Mouse (Mus musculus) testis, adult 2 months (tissue): ENCODE data around the gene Spata5.

ENCODE experiments used
- CTCF ChIP-seq: fragments of 200-500 bp; IDR thresholded peaks from 2 replicates; pipeline ENCODE4 v1.5.1; 2012; ENCODE audit warnings: low read depth, mild to moderate bottlenecking, inconsistent platforms, low read length, moderate library complexity; ENCODE audit not compliant: control insufficient read depth, insufficient read depth, insufficient replicate concordance
- POLR2A ChIP-seq: fragments of 200-500 bp; IDR thresholded peaks from 2 replicates; pipeline ENCODE4 v1.6.1; 2012; ENCODE audit warnings: low read depth, mild to moderate bottlenecking, inconsistent platforms, low read length, moderate library complexity; ENCODE audit not compliant: control insufficient read depth

DNA sequence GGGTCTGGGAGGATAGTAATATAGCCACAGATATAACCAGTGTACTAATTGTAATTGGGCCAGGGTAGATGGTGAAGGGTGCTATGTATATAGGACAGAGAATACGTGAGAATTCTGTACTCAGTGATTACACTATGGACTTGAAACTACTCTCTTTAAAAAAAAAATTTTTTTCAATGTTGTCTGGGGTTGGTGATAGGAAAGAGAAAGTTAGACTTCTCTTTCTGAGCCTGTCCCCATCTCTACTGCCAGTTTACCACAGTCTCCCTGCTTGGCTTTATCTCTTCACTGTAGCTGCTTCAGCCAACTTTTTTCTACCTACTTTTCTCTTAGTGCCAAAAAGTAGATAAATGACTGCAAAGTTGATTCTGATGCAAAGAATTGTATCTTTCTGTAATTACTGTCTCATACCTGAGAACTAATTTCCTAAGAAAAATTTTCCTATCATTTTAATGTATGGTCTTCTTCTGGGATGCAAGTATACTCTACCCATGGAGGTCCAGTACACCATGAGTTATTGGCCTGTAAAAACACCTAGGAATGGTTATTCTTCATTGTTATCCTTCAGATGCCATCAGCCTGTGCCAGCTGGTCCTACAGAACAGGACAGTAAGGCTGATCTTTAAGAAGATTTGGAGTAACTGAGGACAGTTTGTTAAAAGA is 133.8 kb downstream of the Spata5 start:
- no peak for TF ChIP-seq CTCF
- no peak for TF ChIP-seq POLR2A
